Mouse (Mus musculus): Measurements from ENCODE around the gene Lca5. TPM values are rescaled to one million over a fixed set of nuclear protein-coding genes. Genes with fewer than 3 reads are reported as not detected.

Lca5 gene
- polyA plus RNA-seq, 1 experiment from 2014 or later, result 1.0 TPM

DNA sequence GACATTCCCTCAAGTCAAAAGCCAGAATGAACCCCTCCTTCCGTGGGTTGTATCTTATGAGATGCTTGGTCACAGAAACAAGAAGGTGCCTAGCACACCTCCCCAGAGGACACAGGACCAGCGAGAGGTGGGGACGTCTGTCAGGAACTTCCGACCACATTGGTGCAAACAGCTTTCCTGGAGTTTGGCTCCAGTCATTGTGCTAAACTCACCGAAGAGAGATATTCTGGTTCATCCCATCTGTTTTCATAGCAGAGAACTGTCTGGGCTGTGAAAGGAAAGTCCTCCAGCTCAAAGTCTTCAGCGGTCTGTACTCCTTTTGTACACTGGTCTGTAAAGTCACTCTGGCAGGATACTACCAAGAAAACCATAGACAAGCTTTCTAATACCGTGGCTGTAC is 41.5 kb downstream of the Lca5 start:
- Histone ChIP-seq H3K4me3 (ENCODE audit: low read depth, low read length) (no peak overlapping the region), H3K36me3 (ENCODE audit: control insufficient read depth, insufficient read depth) (no peaks in the 10 kb centered on the region), H3K4me1 (ENCODE audit: control insufficient read depth, low read depth, low read length) (no peaks in the 10 kb centered on the region), H3K4me2 (ENCODE audit: low read depth, low read length) (no peak overlapping the region), H3K27me3 (ENCODE audit: control insufficient read depth, insufficient read depth, low read depth, low read length) (no peaks in the 10 kb centered on the region), H3K27ac (ENCODE audit: low read length) (no peak overlapping the region), H3K9ac (ENCODE audit: low read depth, low read length) (no peak overlapping the region), H3K9me3 (replicated peaks; ENCODE audit: control insufficient read depth, low read length) (no peaks in the 10 kb centered on the region)
- WGBS (ENCODE audit: insufficient replicate concordance), result 66% methylated on average over 7 of the region's 7 CpGs
- no peak for ATAC-seq (ENCODE audit: low read depth)

DNA sequence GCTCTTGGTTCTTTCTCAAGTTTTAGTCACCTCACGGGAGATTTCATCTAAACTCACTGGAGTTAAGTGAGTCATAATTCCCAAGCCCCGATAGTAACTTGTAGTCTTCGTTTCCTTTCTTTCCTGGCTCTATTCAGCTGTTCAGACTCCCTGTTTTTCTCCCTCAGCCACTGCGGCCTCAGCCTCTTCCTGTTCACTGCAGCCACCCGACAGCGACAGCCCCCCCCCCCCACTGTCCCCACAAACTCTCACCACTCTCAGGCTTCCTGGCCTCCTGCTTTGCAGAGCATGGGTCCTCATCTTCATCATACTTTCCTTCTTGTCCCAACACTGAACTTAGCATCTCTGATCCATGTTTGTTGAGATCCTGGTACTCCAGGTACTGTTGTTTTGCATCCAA is 42.7 kb downstream of the Lca5 start:
- Histone ChIP-seq H3K27ac (ENCODE audit: low read length) (no peak overlapping the region), H3K4me2 (ENCODE audit: low read depth, low read length) (no peak overlapping the region), H3K4me1 (ENCODE audit: control insufficient read depth, low read depth, low read length) (no peaks in the 10 kb centered on the region), H3K4me3 (ENCODE audit: low read depth, low read length) (no peak overlapping the region), H3K36me3 (ENCODE audit: control insufficient read depth, insufficient read depth) (no peaks in the 10 kb centered on the region), H3K9ac (ENCODE audit: low read depth, low read length) (no peak overlapping the region), H3K27me3 (ENCODE audit: control insufficient read depth, insufficient read depth, low read depth, low read length) (no peaks in the 10 kb centered on the region), H3K9me3 (replicated peaks; ENCODE audit: control insufficient read depth, low read length) (no peaks in the 10 kb centered on the region)
- 24% methylated on average over 6 of the region's 6 CpGs for WGBS (ENCODE audit: insufficient replicate concordance)
- no peak for ATAC-seq (ENCODE audit: low read depth)

DNA sequence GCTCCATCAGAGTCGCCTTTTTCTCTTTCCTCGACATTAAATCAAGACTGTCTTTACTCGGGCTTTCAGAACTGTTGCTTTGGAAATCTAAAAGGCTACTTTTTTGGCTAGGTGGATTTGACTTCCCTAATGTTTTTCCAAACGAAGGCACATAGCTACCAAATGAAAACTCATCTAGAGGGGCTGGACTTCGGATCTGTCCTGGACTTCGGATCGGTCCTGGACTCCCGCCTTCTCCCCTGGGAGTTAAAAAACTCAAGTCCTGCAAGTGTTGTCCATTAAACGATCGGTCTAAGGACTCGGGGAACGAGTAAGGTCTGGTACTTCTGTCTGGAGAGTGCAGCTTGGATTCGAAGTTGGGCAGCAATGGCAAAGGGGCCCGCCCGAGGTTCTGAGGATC is 45.5 kb downstream of the Lca5 start:
- no peak overlapping the region for H3K9ac ChIP-seq (ENCODE audit: low read depth, low read length)
- WGBS (ENCODE audit: insufficient replicate concordance), result 71% methylated on average over 15 of the region's 15 CpGs
- no peak for ATAC-seq (ENCODE audit: low read depth)

DNA sequence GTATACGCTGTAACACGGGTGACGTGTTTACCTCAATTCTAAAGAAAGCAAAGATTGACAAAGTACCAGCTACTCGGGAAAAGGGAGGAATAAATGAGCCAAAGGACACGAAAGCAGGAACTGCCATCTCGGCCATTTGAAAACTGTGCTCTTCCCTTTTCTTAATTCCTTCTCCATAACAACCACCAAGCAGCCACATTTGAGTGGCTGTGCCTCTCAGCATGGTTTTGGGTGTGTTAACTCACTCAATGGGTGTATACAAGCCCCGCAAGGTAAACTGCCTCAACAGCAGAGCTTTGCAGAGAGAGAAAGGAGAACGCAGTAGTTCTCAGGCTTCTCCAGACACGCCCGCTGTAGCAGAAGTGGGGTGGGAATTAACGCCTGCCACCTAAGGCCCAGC is 48.9 kb downstream of the Lca5 start:
- 66% methylated on average over 11 of the region's 11 CpGs for WGBS (ENCODE audit: insufficient replicate concordance)
- ATAC-seq (ENCODE audit: low read depth), result no peak
- H3K36me3 ChIP-seq (ENCODE audit: control insufficient read depth, insufficient read depth), result no peaks in the 10 kb centered on the region
- H3K4me3 ChIP-seq (ENCODE audit: low read depth, low read length), result no peak overlapping the region
- no peaks in the 10 kb centered on the region for H3K4me1 ChIP-seq (ENCODE audit: control insufficient read depth, low read depth, low read length)
- no peaks in the 10 kb centered on the region for H3K9me3 ChIP-seq (replicated peaks; ENCODE audit: control insufficient read depth, low read length)
- H3K27me3 ChIP-seq (ENCODE audit: control insufficient read depth, insufficient read depth, low read depth, low read length), result no peaks in the 10 kb centered on the region
- no peak overlapping the region for H3K4me2 ChIP-seq (ENCODE audit: low read depth, low read length)
- no peak overlapping the region for H3K9ac ChIP-seq (ENCODE audit: low read depth, low read length)
- no peak overlapping the region for H3K27ac ChIP-seq (ENCODE audit: low read length)

More for the DNA sequence above, 45.5 kb downstream of the Lca5 start:
- Histone ChIP-seq H3K4me2 (ENCODE audit: low read depth, low read length) (no peak overlapping the region), H3K4me1 (ENCODE audit: control insufficient read depth, low read depth, low read length) (no peaks in the 10 kb centered on the region), H3K36me3 (ENCODE audit: control insufficient read depth, insufficient read depth) (no peaks in the 10 kb centered on the region), H3K27ac (ENCODE audit: low read length) (no peak overlapping the region), H3K4me3 (ENCODE audit: low read depth, low read length) (no peak overlapping the region), H3K9me3 (replicated peaks; ENCODE audit: control insufficient read depth, low read length) (no peaks in the 10 kb centered on the region), H3K27me3 (ENCODE audit: control insufficient read depth, insufficient read depth, low read depth, low read length) (no peaks in the 10 kb centered on the region)

DNA sequence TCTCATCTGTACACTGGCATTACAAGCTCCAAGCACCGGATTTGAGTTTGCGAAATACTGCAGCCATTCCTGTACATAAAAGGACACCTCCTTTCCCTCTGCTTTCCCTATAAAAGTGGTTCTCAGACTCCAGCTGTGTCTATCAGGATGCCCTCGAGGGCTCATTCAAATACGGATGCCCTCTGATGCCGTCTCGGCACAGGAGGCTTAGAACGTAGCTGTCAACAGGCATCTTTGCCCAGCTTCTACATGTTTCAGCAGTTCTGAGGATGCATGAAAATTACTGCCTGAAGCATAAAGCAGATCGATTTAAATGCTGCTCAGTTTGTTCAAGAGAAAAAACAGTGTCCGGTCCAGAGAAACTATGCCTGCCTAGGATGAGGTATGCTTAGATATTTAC is 51.4 kb downstream of the Lca5 start:
- ATAC-seq (ENCODE audit: low read depth), result no peak
- Histone ChIP-seq H3K9me3 (replicated peaks; ENCODE audit: control insufficient read depth, low read length) (no peaks in the 10 kb centered on the region), H3K27me3 (ENCODE audit: control insufficient read depth, insufficient read depth, low read depth, low read length) (no peaks in the 10 kb centered on the region), H3K4me3 (ENCODE audit: low read depth, low read length) (no peak overlapping the region), H3K4me2 (ENCODE audit: low read depth, low read length) (no peak overlapping the region), H3K27ac (ENCODE audit: low read length) (no peak overlapping the region), H3K9ac (ENCODE audit: low read depth, low read length) (no peak overlapping the region), H3K4me1 (ENCODE audit: control insufficient read depth, low read depth, low read length) (no peaks in the 10 kb centered on the region), H3K36me3 (ENCODE audit: control insufficient read depth, insufficient read depth) (no peaks in the 10 kb centered on the region)
- 76% methylated on average over 9 of the region's 9 CpGs for WGBS (ENCODE audit: insufficient replicate concordance)

DNA sequence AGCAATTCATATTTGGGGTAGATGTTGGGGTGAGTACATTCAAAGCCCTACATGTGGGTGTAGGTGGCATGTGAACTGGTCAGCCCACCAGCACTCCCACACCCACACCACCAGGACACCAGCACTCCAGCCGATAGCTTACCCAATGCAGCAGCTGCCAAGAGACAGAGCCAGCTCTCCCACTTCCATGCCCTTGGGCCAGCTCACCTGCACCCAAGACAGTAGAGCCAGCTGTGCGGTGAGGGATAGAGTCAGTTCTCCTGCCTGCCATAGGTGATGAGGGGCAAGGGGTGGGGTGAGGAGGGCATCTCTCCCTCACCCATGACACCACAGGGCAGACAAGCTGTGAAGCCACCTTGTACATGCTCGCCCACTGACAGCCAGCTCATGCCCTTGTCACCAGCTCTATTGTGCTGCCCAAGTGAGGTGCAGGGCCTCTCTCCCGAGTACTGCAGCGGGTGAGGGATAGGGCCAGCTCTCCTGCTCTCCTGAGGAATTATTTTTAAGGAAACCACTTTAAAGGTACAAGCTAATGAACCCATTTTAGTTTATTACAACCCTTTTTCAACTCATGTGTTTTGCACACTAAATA is 54.6 kb downstream of the Lca5 start:
- Histone ChIP-seq H3K9ac (ENCODE audit: low read depth, low read length) (no peak overlapping the region), H3K27me3 (ENCODE audit: control insufficient read depth, insufficient read depth, low read depth, low read length) (no peaks in the 10 kb centered on the region), H3K27ac (ENCODE audit: low read length) (no peak overlapping the region), H3K9me3 (replicated peaks; ENCODE audit: control insufficient read depth, low read length) (no peaks in the 10 kb centered on the region), H3K4me1 (ENCODE audit: control insufficient read depth, low read depth, low read length) (no peaks in the 10 kb centered on the region), H3K4me3 (ENCODE audit: low read depth, low read length) (no peak overlapping the region), H3K36me3 (ENCODE audit: control insufficient read depth, insufficient read depth) (no peaks in the 10 kb centered on the region), H3K4me2 (ENCODE audit: low read depth, low read length) (no peak overlapping the region)
- WGBS (ENCODE audit: insufficient replicate concordance), result 51% methylated on average over 5 of the region's 5 CpGs
- no peak for ATAC-seq (ENCODE audit: low read depth)

DNA sequence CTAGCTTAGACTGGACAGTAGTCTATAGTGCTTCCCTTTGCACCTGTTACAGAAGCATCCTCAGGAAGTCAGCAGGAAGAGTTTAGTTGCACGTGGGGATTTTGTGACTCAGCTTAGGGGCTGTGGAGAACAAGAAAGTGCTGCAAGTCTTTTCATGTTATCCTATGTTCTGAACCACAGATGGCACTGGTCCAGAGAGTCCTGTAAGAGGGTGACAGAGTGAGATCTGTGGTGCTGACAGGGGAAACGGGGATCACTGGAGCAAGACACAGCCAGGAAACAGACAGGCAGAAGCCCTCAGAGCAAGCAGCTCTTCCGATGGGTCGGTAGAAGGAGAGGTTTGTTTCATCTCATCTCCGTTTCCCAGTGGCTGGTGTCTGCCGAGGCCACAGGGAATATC is 55.6 kb downstream of the Lca5 start:
- no peak overlapping the region for H3K4me2 ChIP-seq (ENCODE audit: low read depth, low read length)
- no peak overlapping the region for H3K27ac ChIP-seq (ENCODE audit: low read length)
- H3K9ac ChIP-seq (ENCODE audit: low read depth, low read length), result no peak overlapping the region
- no peaks in the 10 kb centered on the region for H3K4me1 ChIP-seq (ENCODE audit: control insufficient read depth, low read depth, low read length)
- H3K36me3 ChIP-seq (ENCODE audit: control insufficient read depth, insufficient read depth), result no peaks in the 10 kb centered on the region
- 39% methylated on average over 6 of the region's 6 CpGs for WGBS (ENCODE audit: insufficient replicate concordance)
- no peak overlapping the region for H3K4me3 ChIP-seq (ENCODE audit: low read depth, low read length)
- ATAC-seq (ENCODE audit: low read depth), result no peak
- no peaks in the 10 kb centered on the region for H3K9me3 ChIP-seq (replicated peaks; ENCODE audit: control insufficient read depth, low read length)
- H3K27me3 ChIP-seq (ENCODE audit: control insufficient read depth, insufficient read depth, low read depth, low read length), result no peaks in the 10 kb centered on the region

DNA sequence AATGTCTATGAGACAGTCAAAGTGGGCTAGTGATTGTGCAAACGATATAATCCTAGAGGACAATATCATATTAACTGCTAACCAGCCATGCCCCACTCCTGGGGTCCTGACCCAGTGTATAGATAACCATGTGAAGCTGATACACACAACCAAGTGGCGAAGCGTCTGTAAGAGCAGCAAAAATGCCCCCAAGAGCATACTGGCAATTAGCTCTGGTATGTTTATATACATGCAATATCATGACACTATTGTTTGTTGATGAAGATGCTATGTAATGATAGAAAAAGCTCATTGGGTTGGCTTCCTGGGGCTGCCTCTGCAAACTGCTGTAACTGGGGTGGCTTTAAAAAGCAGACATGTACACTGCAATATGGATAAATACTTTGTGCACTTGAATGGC is 57.7 kb downstream of the Lca5 start:
- Histone ChIP-seq H3K27ac (ENCODE audit: low read length) (no peak overlapping the region), H3K36me3 (ENCODE audit: control insufficient read depth, insufficient read depth) (no peaks in the 10 kb centered on the region), H3K9me3 (replicated peaks; ENCODE audit: control insufficient read depth, low read length) (no peaks in the 10 kb centered on the region), H3K4me1 (ENCODE audit: control insufficient read depth, low read depth, low read length) (no peaks in the 10 kb centered on the region), H3K9ac (ENCODE audit: low read depth, low read length) (no peak overlapping the region), H3K27me3 (ENCODE audit: control insufficient read depth, insufficient read depth, low read depth, low read length) (no peaks in the 10 kb centered on the region), H3K4me2 (ENCODE audit: low read depth, low read length) (no peak overlapping the region), H3K4me3 (ENCODE audit: low read depth, low read length) (no peak overlapping the region)
- 58% methylated on average over 3 of the region's 3 CpGs for WGBS (ENCODE audit: insufficient replicate concordance)
- ATAC-seq (ENCODE audit: low read depth), result no peak

DNA sequence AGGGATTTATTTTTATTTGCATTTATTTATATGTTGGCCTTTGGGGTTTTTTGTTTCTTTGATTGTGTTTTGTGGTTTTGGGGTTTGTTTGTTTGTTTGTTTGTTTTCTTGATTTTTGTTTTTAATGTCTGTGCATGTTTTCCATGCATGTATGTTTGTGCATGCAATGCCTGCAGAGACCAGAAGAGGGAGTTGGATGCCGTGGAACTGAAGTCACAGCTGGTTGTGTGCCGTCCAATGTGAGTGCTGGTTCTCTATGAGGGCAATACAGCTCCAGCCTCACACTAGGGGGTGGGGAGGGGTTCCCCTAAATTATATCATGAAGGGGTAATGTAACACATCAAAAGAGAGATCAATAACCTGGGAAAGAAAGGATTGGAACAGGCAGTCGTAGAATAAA is 58.2 kb downstream of the Lca5 start:
- Histone ChIP-seq H3K4me3 (ENCODE audit: low read depth, low read length) (no peak overlapping the region), H3K27me3 (ENCODE audit: control insufficient read depth, insufficient read depth, low read depth, low read length) (no peaks in the 10 kb centered on the region), H3K4me2 (ENCODE audit: low read depth, low read length) (no peak overlapping the region), H3K36me3 (ENCODE audit: control insufficient read depth, insufficient read depth) (no peaks in the 10 kb centered on the region), H3K4me1 (ENCODE audit: control insufficient read depth, low read depth, low read length) (no peaks in the 10 kb centered on the region), H3K9ac (ENCODE audit: low read depth, low read length) (no peak overlapping the region), H3K9me3 (replicated peaks; ENCODE audit: control insufficient read depth, low read length) (no peaks in the 10 kb centered on the region), H3K27ac (ENCODE audit: low read length) (no peak overlapping the region)
- ATAC-seq (ENCODE audit: low read depth), result no peak
- 21% methylated on average over 3 of the region's 3 CpGs for WGBS (ENCODE audit: insufficient replicate concordance)

Data from liver, embryonic 16.5 days (tissue).